Mouse (Mus musculus): Measurements from ENCODE around the gene Ucp3.

DNA sequence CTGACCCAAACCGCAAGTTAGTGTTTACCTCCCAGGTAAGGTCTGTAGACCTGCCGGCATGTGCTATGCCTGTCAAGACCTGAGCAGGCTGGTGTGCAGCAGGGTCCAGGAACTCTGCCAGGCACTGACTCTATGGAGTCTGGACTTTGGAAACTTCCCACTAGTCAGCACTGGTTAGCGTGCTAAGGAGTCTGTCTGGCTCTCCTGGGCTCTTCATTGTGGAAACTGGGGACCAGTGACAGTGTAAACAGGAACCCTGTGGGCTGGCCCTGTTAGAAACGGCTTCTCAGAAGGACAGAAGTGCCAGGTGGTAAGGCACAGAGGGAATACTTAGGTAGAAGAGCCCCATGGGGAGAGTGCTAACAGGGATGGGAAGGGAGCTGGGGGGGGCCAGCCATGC, 7.5 kb upstream of the Ucp3 start:
- no peak for TF ChIP-seq GATA1 (IDR thresholded peaks at IDR 0.05; ENCODE audit: low read length)
- no peak for TF ChIP-seq TAL1 (IDR thresholded peaks at IDR 0.05; ENCODE audit: low read length)
